Mouse (Mus musculus) embryonic facial prominence, embryonic 11.5 days (tissue): ENCODE data around the gene Gatad2b. TPM values are rescaled to one million over a fixed set of nuclear protein-coding genes. Genes with fewer than 3 reads are reported as not detected.

ENCODE experiments used
- ATAC-seq: fragments of 200-750 bp; cut with Nextera tagmentation; replicated peaks from 2 replicates; pipeline ENCODE4 v1.8.0; 2017; ENCODE audit warnings: low read depth; ENCODE audit not compliant: insufficient number of reproducible peaks, low FRiP score, low TSS enrichment
- DNase-seq: peaks from one replicate; pipeline ENCODE4 v3.0.0-alpha.2; 2015; ENCODE audit warnings: low spot score
- H3K27ac ChIP-seq: fragments of 300-500 bp; sonication (generic); replicated peaks from 2 replicates; pipeline ENCODE4 v1.5.1; 2014; ENCODE audit warnings: mild to moderate bottlenecking, low read depth, low read length, control low read depth
- H3K27me3 ChIP-seq: fragments of 300-500 bp; sonication (generic); 2 replicates; pipeline ENCODE4 v1.6.1; 2014; ENCODE audit warnings: mild to moderate bottlenecking, low read length, moderate library complexity, mixed read lengths; ENCODE audit not compliant: control insufficient read depth, insufficient read depth
- H3K36me3 ChIP-seq: fragments of 300-500 bp; sonication (generic); replicated peaks from 2 replicates; pipeline ENCODE4 v1.6.1; 2014; ENCODE audit warnings: low read depth, mild to moderate bottlenecking, low read length, moderate library complexity, mixed read lengths; ENCODE audit not compliant: control insufficient read depth, insufficient read depth
- H3K4me1 ChIP-seq: fragments of 300-500 bp; sonication (generic); 2 replicates; pipeline ENCODE4 v1.6.1; 2014; ENCODE audit warnings: low read length, mixed read lengths; ENCODE audit not compliant: control insufficient read depth, insufficient read depth
- H3K4me2 ChIP-seq: fragments of 300-500 bp; sonication (generic); 2 replicates; pipeline ENCODE4 v1.6.1; 2014; ENCODE audit warnings: low read depth, mild to moderate bottlenecking, control low read depth, low read length, moderate library complexity
- H3K4me3 ChIP-seq: fragments of 300-500 bp; sonication (generic); 2 replicates; pipeline ENCODE4 v1.5.1; 2014; ENCODE audit warnings: low read depth, low read length, control low read depth
- H3K9ac ChIP-seq: fragments of 300-500 bp; sonication (generic); replicated peaks from 2 replicates; pipeline ENCODE4 v1.6.1; 2014; ENCODE audit warnings: mild to moderate bottlenecking, control low read depth, low read length
- H3K9me3 ChIP-seq: fragments of 300-500 bp; sonication (generic); replicated peaks from 2 replicates; pipeline ENCODE4 v1.6.1; 2016; ENCODE audit warnings: mild to moderate bottlenecking, low read length, inconsistent platforms, mixed read lengths; ENCODE audit not compliant: control insufficient read depth
- whole genome bisulfite sequencing: fragments of 180-500 bp; shearing (Covaris S2); extraction: QIAGEN DNeasy Blood & Tissue Kit; methylation state at CpG from one replicate; pipeline ENCODE4 v1.1.7; 2014; 5-methylcytosine and 5-hydroxymethylcytosine counted together
- microRNA-seq: library from miRNA; unstranded; fragments of <30 nt; microRNA quantifications from one replicate; pipeline ENCODE4, GENCODE M21; 2016; ENCODE audit warnings: borderline number of aligned reads
- polyA plus RNA-seq: library from polyadenylated mRNA; unstranded; fragments of >200 nt; fragmentation: Nextera tagmentation; extraction: Ambion mirVana; gene quantifications from 2 replicates; pipeline ENCODE4 v1.2.1, GENCODE M21; 2014

The Gatad2b gene
- polyA plus RNA-seq, 1 experiment from 2014 or later, result 12.6 TPM

- ATAC-seq, result no peak
- Histone ChIP-seq H3K4me2 (no peak overlapping the region), H3K4me3 (no peak overlapping the region), H3K4me1 (no peaks in the 10 kb centered on the region), H3K27me3 (no peaks in the 10 kb centered on the region), H3K27ac (no peak overlapping the region), H3K36me3 (peaks cover 21% of the 10 kb centered on the region), H3K9me3 (no peaks in the 10 kb centered on the region), H3K9ac (no peak overlapping the region)
- no peak for DNase-seq
- WGBS, result 89% methylated on average over 3 of the region's 3 CpGs
Observed at GRCm38 (mm10) chr3:90404121-90404520, 111.1 kb downstream of the Gatad2b start.

DNA sequence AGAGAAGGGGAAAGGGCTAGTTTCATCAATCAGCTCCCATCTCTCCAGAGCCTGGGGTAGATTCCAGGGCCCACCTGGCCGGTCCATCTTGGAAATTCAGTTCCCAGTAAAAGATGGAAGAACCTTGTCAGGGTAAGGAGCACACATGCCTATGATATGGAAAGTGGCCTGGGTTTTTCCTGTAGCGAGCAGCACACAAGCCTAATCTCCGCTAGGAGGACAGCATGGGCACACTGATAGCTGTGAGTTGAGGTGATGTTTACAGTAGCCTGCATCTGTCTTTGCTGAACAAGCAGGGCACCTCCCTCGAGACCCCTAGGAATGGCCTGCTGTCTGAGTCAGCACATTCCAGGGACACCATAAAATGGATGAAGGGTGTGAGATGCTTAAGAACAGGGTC is 111.6 kb downstream of the Gatad2b start:
- no peak for ATAC-seq
- H3K27ac ChIP-seq, result no peak overlapping the region
- peaks cover 21% of the 10 kb centered on the region for H3K36me3 ChIP-seq

GRCm38 (mm10) chr3:90406414-90406813 is 113.4 kb downstream of the Gatad2b start:
- H3K27ac ChIP-seq, result no peak overlapping the region
- no peak for ATAC-seq
- peaks cover 16% of the 10 kb centered on the region for H3K36me3 ChIP-seq
- no peak overlapping the region for H3K4me2 ChIP-seq
- H3K4me3 ChIP-seq, result no peak overlapping the region
- no peak overlapping the region for H3K9ac ChIP-seq
- 94% methylated on average over 5 of the region's 5 CpGs for WGBS
- DNase-seq, result no peak
- no peaks in the 10 kb centered on the region for H3K9me3 ChIP-seq
- no peaks in the 10 kb centered on the region for H3K4me1 ChIP-seq
- H3K27me3 ChIP-seq, result no peaks in the 10 kb centered on the region

More for the DNA sequence above, 111.6 kb downstream of the Gatad2b start:
- H3K9ac ChIP-seq, result no peak overlapping the region
- no peak for DNase-seq
- H3K4me1 ChIP-seq, result no peaks in the 10 kb centered on the region
- no peak overlapping the region for H3K4me2 ChIP-seq
- WGBS, result 81% methylated on average over 4 of the region's 4 CpGs
- H3K9me3 ChIP-seq, result no peaks in the 10 kb centered on the region
- no peaks in the 10 kb centered on the region for H3K27me3 ChIP-seq
- H3K4me3 ChIP-seq, result no peak overlapping the region

- Histone ChIP-seq H3K36me3 (peaks cover 6% of the 10 kb centered on the region), H3K4me1 (no peaks in the 10 kb centered on the region), H3K27me3 (no peaks in the 10 kb centered on the region), H3K27ac (no peak overlapping the region), H3K9ac (no peak overlapping the region), H3K4me3 (no peak overlapping the region), H3K4me2 (no peak overlapping the region), H3K9me3 (no peaks in the 10 kb centered on the region)
- ATAC-seq (no peak), DNase-seq (no peak)
- WGBS, result 90% methylated on average over 3 of the region's 3 CpGs
Observed at GRCm38 (mm10) chr3:90408721-90409120, 115.7 kb downstream of the Gatad2b start.

DNA sequence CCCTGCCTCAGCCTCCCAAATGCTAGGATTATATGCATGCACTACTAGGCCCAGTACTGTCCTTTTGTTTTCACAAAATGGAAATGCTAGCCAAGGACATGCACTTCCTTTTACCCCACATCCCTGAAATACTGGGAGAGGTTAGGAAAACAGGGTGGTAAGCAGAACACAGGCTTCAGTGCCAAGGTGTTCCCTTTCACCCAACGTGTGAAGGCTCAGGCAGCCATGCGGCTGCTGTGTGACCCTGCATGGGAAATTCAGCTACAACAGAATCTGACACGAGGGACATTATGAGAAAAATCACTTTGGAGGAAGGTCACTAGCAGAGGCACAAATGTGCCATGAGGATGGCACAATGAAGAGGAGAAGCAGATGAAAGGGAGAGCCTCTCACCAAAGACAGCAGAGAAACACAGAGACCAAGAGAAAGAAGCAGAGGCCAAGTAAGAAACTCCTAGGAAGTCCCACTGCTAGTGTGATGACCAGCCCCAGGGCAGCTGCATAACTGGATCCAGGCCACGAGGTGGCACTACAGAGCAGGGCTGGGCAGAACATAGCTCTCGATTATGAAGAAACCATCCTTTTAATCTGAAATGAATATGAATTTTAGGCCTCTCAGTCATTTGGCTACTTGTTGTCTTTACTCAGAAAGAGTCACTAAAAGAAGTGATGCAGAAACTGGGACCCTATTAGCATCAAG is 119.5 kb downstream of the Gatad2b start:
- H3K4me3 ChIP-seq, result no peak overlapping the region
- H3K4me1 ChIP-seq, result no peaks in the 10 kb centered on the region
- no peak overlapping the region for H3K9ac ChIP-seq
- DNase-seq (peak; percentile 77), ATAC-seq (no peak)
- H3K27me3 ChIP-seq, result no peaks in the 10 kb centered on the region
- WGBS, result 55% methylated on average over 5 of the region's 5 CpGs
- H3K27ac ChIP-seq, result no peak overlapping the region
- peaks cover 2% of the 10 kb centered on the region for H3K36me3 ChIP-seq
- no peaks in the 10 kb centered on the region for H3K9me3 ChIP-seq
- H3K4me2 ChIP-seq, result no peak overlapping the region

DNA sequence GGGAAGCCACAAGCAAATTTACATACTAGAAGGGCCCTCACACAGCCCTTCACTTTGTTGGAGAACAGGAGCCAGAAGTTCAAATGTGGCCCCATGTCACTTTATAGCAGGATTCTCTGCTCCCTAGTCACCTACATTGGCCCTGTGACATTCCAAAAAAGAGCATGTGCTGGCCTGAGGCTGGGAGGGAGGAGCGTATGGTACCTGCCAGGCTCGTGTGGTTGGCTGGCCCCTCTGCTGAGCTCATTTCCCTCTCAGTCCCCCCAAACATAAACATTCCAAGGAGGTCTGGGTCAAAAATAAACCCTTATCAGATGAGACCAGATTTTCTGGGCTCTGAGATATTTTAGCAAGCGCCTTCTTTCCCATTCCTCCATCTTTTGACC is 120.0 kb downstream of the Gatad2b start:
- H3K4me3 ChIP-seq, result no peak overlapping the region
- H3K4me2 ChIP-seq, result no peak overlapping the region
- DNase-seq (no peak), ATAC-seq (no peak)
- H3K4me1 ChIP-seq, result no peaks in the 10 kb centered on the region
- H3K27me3 ChIP-seq, result no peaks in the 10 kb centered on the region
- no peak overlapping the region for H3K27ac ChIP-seq
- no peak overlapping the region for H3K9ac ChIP-seq
- H3K9me3 ChIP-seq, result no peaks in the 10 kb centered on the region
- WGBS, result 58% methylated on average over 3 of the region's 3 CpGs
- peaks cover 2% of the 10 kb centered on the region for H3K36me3 ChIP-seq

Small RNA genes lying within 50 kb of the gene (microRNA-seq; reads per million reads assigned to microRNA genes)
- not detected for gene Mir7012

Other genes with a start within 250 kb of the Gatad2b start
- gene 4933434E20Rik, start 241.5 kb upstream of the Gatad2b start, polyA plus RNA-seq, result 171 and 176 TPM in 2 replicates
- 221 and 227 TPM in 2 replicates for gene Ubap2l, start 240.6 kb upstream of the Gatad2b start, polyA plus RNA-seq
- 551 and 574 TPM in 2 replicates for gene Tpm3, start 220.5 kb upstream of the Gatad2b start, polyA plus RNA-seq
- 0.42 and 0.45 TPM in 2 replicates for gene Nup210l, start 189.0 kb upstream of the Gatad2b start, polyA plus RNA-seq
- gene Rps27, start 79.5 kb upstream of the Gatad2b start, polyA plus RNA-seq, result 1,115 and 1,319 TPM in 2 replicates
- 13.2 and 14.7 TPM in 2 replicates for gene Rab13, start 79.5 kb upstream of the Gatad2b start, polyA plus RNA-seq
- gene Jtb, start 61.6 kb upstream of the Gatad2b start, polyA plus RNA-seq, result 94.4 and 103 TPM in 2 replicates
- gene Creb3l4, start 49.7 kb upstream of the Gatad2b start, polyA plus RNA-seq, result 7.7 and 9.9 TPM in 2 replicates
- 48.7 and 49.1 TPM in 2 replicates for gene Slc39a1, start 45.0 kb upstream of the Gatad2b start, polyA plus RNA-seq
- gene Crtc2, start 39.0 kb upstream of the Gatad2b start, polyA plus RNA-seq, result 10.8 and 12.5 TPM in 2 replicates
- 2.6 and 2.9 TPM in 2 replicates for gene Dennd4b, start 28.0 kb upstream of the Gatad2b start, polyA plus RNA-seq
- gene Slc27a3, start 96.8 kb downstream of the Gatad2b start, polyA plus RNA-seq, result 15.3 and 16.8 TPM in 2 replicates
- gene Ints3, start 140.4 kb downstream of the Gatad2b start, polyA plus RNA-seq, result 31.7 and 32.1 TPM in 2 replicates
- gene Npr1, start 172.7 kb downstream of the Gatad2b start, polyA plus RNA-seq, result 1.7 and 3.0 TPM in 2 replicates
- 364 and 383 TPM in 2 replicates for gene Ilf2, start 182.9 kb downstream of the Gatad2b start, polyA plus RNA-seq
- gene Snapin, start 197.9 kb downstream of the Gatad2b start, polyA plus RNA-seq, result 63.3 and 65.8 TPM in 2 replicates
- gene Chtop, start 216.3 kb downstream of the Gatad2b start, polyA plus RNA-seq, result 126 and 132 TPM in 2 replicates
- 8.4 and 13.4 TPM in 2 replicates for gene S100a1, start 221.2 kb downstream of the Gatad2b start, polyA plus RNA-seq
- 12.9 and 14.6 TPM in 2 replicates for gene S100a13, start 221.3 kb downstream of the Gatad2b start, polyA plus RNA-seq
- 0.32 TPM in 1 of 2 replicates, not detected in the other for gene S100a14, start 233.7 kb downstream of the Gatad2b start, polyA plus RNA-seq
- gene S100a16, start 244.1 kb downstream of the Gatad2b start, polyA plus RNA-seq, result 48.2 and 52.1 TPM in 2 replicates